Mouse (Mus musculus): ENCODE data around the gene Cilp2.

DNA sequence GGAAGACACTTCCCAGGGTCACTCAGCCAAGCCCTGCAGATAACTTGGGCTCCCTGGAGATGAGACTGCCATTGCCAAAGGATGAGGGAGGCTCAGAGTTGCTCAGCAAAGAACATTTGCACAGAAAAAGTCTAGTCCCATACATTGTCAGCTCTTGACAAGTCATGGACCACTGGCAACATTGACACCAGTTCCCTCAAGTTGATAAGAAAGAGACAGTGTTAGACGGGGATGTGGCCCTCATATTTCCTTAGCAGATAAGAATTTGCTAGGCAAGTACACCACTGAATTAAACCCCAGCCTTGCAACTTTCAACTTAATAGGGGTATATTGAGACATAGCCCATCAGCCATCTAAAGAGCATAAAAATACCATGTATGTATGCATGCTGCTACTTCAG is 36.5 kb upstream of the Cilp2 start:
- TF ChIP-seq POLR2A (IDR thresholded peaks at IDR 0.05; ENCODE audit: insufficient read depth, low read depth, low read length) (no peak), CTCF (IDR thresholded peaks at IDR 0.05) (no peak)
